Mouse (Mus musculus): ENCODE measurements around the gene Pde6g.

The Pde6g gene

GRCm38 (mm10) chr11:120453306-120453705 is at the start of gene Pde6g:
Gene Pde6g (minus strand): TSS chr11:120453500.
- DNase-seq (ENCODE audit: low spot score), result no peak

- no peak for DNase-seq (ENCODE audit: low spot score)
Measured at GRCm38 (mm10) chr11:120501701-120502100, 48.4 kb upstream of the Pde6g start.

- DNase-seq (ENCODE audit: low spot score), result no peak
Measured at GRCm38 (mm10) chr11:120501018-120501417, 47.7 kb upstream of the Pde6g start.

- DNase-seq (ENCODE audit: low spot score), result no peak
Measured at GRCm38 (mm10) chr11:120500357-120500756, 47.1 kb upstream of the Pde6g start.

GRCm38 (mm10) chr11:120499894-120500293 is 46.6 kb upstream of the Pde6g start:
- DNase-seq (ENCODE audit: low spot score), result no peak

- no peak for DNase-seq (ENCODE audit: low spot score)
Measured at GRCm38 (mm10) chr11:120498891-120499290, 45.6 kb upstream of the Pde6g start.

- DNase-seq (ENCODE audit: low spot score), result no peak
Measured at GRCm38 (mm10) chr11:120498226-120498625, 44.9 kb upstream of the Pde6g start.

- no peak for DNase-seq (ENCODE audit: low spot score)
Measured at GRCm38 (mm10) chr11:120497436-120497835, 44.1 kb upstream of the Pde6g start.

GRCm38 (mm10) chr11:120493911-120494310 is 40.6 kb upstream of the Pde6g start:
- no peak for DNase-seq (ENCODE audit: low spot score)

- no peak for DNase-seq (ENCODE audit: low spot score)
Measured at GRCm38 (mm10) chr11:120493351-120493750, 40.1 kb upstream of the Pde6g start.

GRCm38 (mm10) chr11:120492878-120493203 is 39.5 kb upstream of the Pde6g start:
- DNase-seq (ENCODE audit: low spot score), result no peak

- no peak for DNase-seq (ENCODE audit: low spot score)
Measured at GRCm38 (mm10) chr11:120492024-120492877, 39.0 kb upstream of the Pde6g start.

GRCm38 (mm10) chr11:120491317-120492023 is 38.2 kb upstream of the Pde6g start, which contains the start of gene Slc25a10:
Gene Slc25a10 (plus strand): TSS chr11:120491840.
- DNase-seq (ENCODE audit: low spot score), result peak; percentile 76

- DNase-seq (ENCODE audit: low spot score), result no peak
Measured at GRCm38 (mm10) chr11:120490291-120491046, 37.2 kb upstream of the Pde6g start.

GRCm38 (mm10) chr11:120489054-120489761 is 35.9 kb upstream of the Pde6g start:
- DNase-seq (ENCODE audit: low spot score), result no peak

GRCm38 (mm10) chr11:120488516-120488915 is 35.2 kb upstream of the Pde6g start:
- DNase-seq (ENCODE audit: low spot score), result no peak

- DNase-seq (ENCODE audit: low spot score), result no peak
Measured at GRCm38 (mm10) chr11:120485251-120485650, 32.0 kb upstream of the Pde6g start.

- DNase-seq (ENCODE audit: low spot score), result peak; percentile 78
Measured at GRCm38 (mm10) chr11:120484265-120484981, 31.1 kb upstream of the Pde6g start, which contains the start of gene Mrpl12. Gene Mrpl12 (plus strand): TSS chr11:120484613.

- DNase-seq (ENCODE audit: low spot score), result no peak
Measured at GRCm38 (mm10) chr11:120483448-120483934, 30.2 kb upstream of the Pde6g start.

GRCm38 (mm10) chr11:120472052-120472451 is 18.8 kb upstream of the Pde6g start:
- no peak for DNase-seq (ENCODE audit: low spot score)

GRCm38 (mm10) chr11:120467736-120468092 is 14.4 kb upstream of the Pde6g start:
- no peak for DNase-seq (ENCODE audit: low spot score)
